Mouse (Mus musculus): Measurements from ENCODE around the gene Ttc22. TPM values are rescaled to one million over a fixed set of nuclear protein-coding genes. Genes with fewer than 3 reads are reported as not detected.

Ttc22 gene
- polyA plus RNA-seq, 1 experiment, result not detected

DNA sequence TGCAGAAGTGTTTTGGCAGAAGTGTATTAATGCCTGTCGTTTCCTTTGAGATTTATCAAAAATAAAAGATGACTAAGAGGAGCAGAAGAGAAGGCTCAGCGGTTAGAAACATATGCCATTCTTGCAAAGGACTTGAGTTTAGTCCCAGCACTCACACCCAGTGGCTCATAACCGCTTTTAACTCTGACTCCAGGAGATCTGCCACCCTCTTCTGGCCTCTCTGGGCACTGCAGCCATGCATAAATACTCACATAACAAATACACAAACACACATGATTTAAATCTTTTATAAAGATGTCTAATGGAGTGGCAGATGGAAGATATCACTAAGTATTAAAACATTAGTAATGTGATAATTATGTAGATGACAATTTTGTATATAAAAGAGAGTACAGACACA lies 26.0 kb upstream of the Ttc22 start:
- Histone ChIP-seq H3K36me3 (ENCODE audit: control insufficient read depth, insufficient read depth) (no peaks in the 10 kb centered on the region), H3ac (ENCODE audit: control insufficient read depth, insufficient read length, low read depth) (no peak overlapping the region), H3K4me3 (ENCODE audit: insufficient read depth, poor library complexity, severe bottlenecking) (no peak overlapping the region), H3K79me2 (ENCODE audit: control insufficient read depth, insufficient read depth) (no peaks in the 10 kb centered on the region), H3K27me3 (ENCODE audit: control insufficient read depth, insufficient read depth, insufficient read length) (no peaks in the 10 kb centered on the region), H3K79me3 (ENCODE audit: low read depth) (no peaks in the 10 kb centered on the region)
- TF ChIP-seq CEBPB (IDR thresholded peaks at IDR 0.05; ENCODE audit: low read depth) (no peak), USF1 (IDR thresholded peaks at IDR 0.05; ENCODE audit: low read depth) (no peak)

DNA sequence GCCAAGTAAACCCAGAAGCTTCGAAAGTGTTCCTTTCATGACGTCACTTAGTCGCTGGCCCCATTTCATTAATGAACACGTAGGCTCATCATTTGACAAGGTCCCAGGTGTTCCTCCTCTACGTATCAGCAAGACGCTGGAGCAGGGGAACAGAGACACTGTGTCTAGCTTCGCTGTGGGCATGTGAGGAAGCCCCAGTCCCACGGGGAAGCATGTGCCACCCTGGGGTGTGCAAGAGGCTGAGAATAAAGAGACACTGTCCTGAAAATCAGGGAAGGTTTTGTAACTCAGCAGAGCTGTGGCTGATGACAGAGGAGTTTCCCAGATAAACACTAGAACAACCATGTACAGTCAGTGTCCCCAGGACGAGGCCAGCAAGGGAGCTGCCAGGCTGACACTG lies 25.2 kb upstream of the Ttc22 start:
- TF ChIP-seq USF1 (IDR thresholded peaks at IDR 0.05; ENCODE audit: low read depth), result no peak
- TF ChIP-seq MYOG (IDR thresholded peaks at IDR 0.05; ENCODE audit: control insufficient read depth, extremely low read depth, insufficient read length), result no peak
- TF ChIP-seq CTCF (IDR thresholded peaks at IDR 0.05; ENCODE audit: control insufficient read depth, insufficient read depth, insufficient read length), result no peak
- no peak for TF ChIP-seq MYOD1 (IDR thresholded peaks at IDR 0.05; ENCODE audit: control insufficient read depth, insufficient read length, low read depth)
- no peak for TF ChIP-seq FOSL1 (IDR thresholded peaks at IDR 0.05; ENCODE audit: insufficient read depth, low read length, poor library complexity, severe bottlenecking)
- no peak for TF ChIP-seq CEBPB (IDR thresholded peaks at IDR 0.05; ENCODE audit: low read depth)
- no peak for TF ChIP-seq MAX (IDR thresholded peaks at IDR 0.05)
- no peaks in the 10 kb centered on the region for H3K36me3 ChIP-seq (ENCODE audit: control insufficient read depth, insufficient read depth)
- H3K27me3 ChIP-seq (ENCODE audit: control insufficient read depth, insufficient read depth, insufficient read length), result no peaks in the 10 kb centered on the region
- H3K4me3 ChIP-seq (ENCODE audit: insufficient read depth, poor library complexity, severe bottlenecking), result no peak overlapping the region
- H3K79me3 ChIP-seq (ENCODE audit: low read depth), result no peaks in the 10 kb centered on the region
- no peak overlapping the region for H3ac ChIP-seq (ENCODE audit: control insufficient read depth, insufficient read length, low read depth)
- no peaks in the 10 kb centered on the region for H3K79me2 ChIP-seq (ENCODE audit: control insufficient read depth, insufficient read depth)

GRCm38 (mm10) chr4:106597741-106598140 lies 24.5 kb upstream of the Ttc22 start:
- no peak overlapping the region for H3K4me3 ChIP-seq (ENCODE audit: insufficient read depth, poor library complexity, severe bottlenecking)
- TF ChIP-seq CEBPB (IDR thresholded peaks at IDR 0.05; ENCODE audit: low read depth) (no peak), USF1 (IDR thresholded peaks at IDR 0.05; ENCODE audit: low read depth) (no peak), FOSL1 (IDR thresholded peaks at IDR 0.05; ENCODE audit: insufficient read depth, low read length, poor library complexity, severe bottlenecking) (no peak), MYOG (IDR thresholded peaks at IDR 0.05; ENCODE audit: control insufficient read depth, extremely low read depth, insufficient read length) (no peak), MAX (IDR thresholded peaks at IDR 0.05) (no peak), MYOD1 (IDR thresholded peaks at IDR 0.05; ENCODE audit: control insufficient read depth, insufficient read length, low read depth) (no peak), CTCF (IDR thresholded peaks at IDR 0.05; ENCODE audit: control insufficient read depth, insufficient read depth, insufficient read length) (no peak)
- H3K27me3 ChIP-seq (ENCODE audit: control insufficient read depth, insufficient read depth, insufficient read length), result no peaks in the 10 kb centered on the region
- no peak overlapping the region for H3ac ChIP-seq (ENCODE audit: control insufficient read depth, insufficient read length, low read depth)
- no peaks in the 10 kb centered on the region for H3K79me3 ChIP-seq (ENCODE audit: low read depth)
- no peaks in the 10 kb centered on the region for H3K79me2 ChIP-seq (ENCODE audit: control insufficient read depth, insufficient read depth)
- H3K36me3 ChIP-seq (ENCODE audit: control insufficient read depth, insufficient read depth), result no peaks in the 10 kb centered on the region

DNA sequence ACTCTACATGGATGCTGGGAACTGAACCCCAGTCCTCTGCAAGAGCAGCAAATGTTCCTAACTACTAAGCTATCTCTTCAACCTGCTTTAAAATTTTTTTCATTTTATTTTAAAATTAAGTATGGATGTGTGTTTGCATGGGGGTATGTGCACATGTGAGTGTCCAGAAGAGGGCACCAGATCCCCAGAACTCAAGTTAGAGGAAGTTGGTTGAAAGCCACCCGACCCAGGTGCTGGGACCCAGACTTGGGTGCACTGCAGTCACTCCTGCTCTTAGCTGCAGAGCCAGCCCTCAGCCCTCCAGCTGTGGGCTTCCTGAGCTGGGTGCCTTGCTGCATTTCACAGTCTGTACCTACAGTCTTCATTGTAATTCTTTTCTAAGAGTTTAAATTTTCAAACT lies 22.8 kb upstream of the Ttc22 start:
- Histone ChIP-seq H3ac (ENCODE audit: control insufficient read depth, insufficient read length, low read depth) (no peak overlapping the region), H3K79me2 (ENCODE audit: control insufficient read depth, insufficient read depth) (no peaks in the 10 kb centered on the region), H3K4me3 (ENCODE audit: insufficient read depth, poor library complexity, severe bottlenecking) (no peak overlapping the region), H3K27me3 (ENCODE audit: control insufficient read depth, insufficient read depth, insufficient read length) (no peaks in the 10 kb centered on the region), H3K36me3 (ENCODE audit: control insufficient read depth, insufficient read depth) (no peaks in the 10 kb centered on the region), H3K79me3 (ENCODE audit: low read depth) (no peaks in the 10 kb centered on the region)
- TF ChIP-seq MYOG (IDR thresholded peaks at IDR 0.05; ENCODE audit: control insufficient read depth, extremely low read depth, insufficient read length), result no peak
- TF ChIP-seq MYOD1 (IDR thresholded peaks at IDR 0.05; ENCODE audit: control insufficient read depth, insufficient read length, low read depth), result no peak
- TF ChIP-seq MAX (IDR thresholded peaks at IDR 0.05), result no peak
- TF ChIP-seq USF1 (IDR thresholded peaks at IDR 0.05; ENCODE audit: low read depth), result no peak
- no peak for TF ChIP-seq CEBPB (IDR thresholded peaks at IDR 0.05; ENCODE audit: low read depth)
- TF ChIP-seq CTCF (IDR thresholded peaks at IDR 0.05; ENCODE audit: control insufficient read depth, insufficient read depth, insufficient read length), result no peak
- TF ChIP-seq FOSL1 (IDR thresholded peaks at IDR 0.05; ENCODE audit: insufficient read depth, low read length, poor library complexity, severe bottlenecking), result no peak

DNA sequence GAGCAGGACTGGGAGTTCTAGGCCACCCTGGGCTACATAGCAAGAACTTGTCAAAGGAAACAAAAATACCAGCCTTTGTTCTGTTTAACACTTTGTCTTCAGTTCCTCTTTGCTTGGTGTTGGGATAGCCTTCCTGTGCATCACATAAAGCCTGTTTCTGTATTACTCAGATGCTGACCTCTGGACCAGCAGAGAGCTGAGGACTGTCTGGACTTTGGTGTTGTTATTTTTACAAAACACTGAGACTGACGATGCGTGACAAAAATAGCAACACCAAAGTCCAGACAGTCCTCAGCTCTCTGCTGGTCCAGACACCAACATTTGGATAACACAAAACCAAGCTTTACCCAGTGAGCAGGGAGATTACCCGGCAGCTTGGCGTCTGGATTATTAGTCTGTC lies 21.5 kb upstream of the Ttc22 start:
- no peaks in the 10 kb centered on the region for H3K79me2 ChIP-seq (ENCODE audit: control insufficient read depth, insufficient read depth)
- no peaks in the 10 kb centered on the region for H3K79me3 ChIP-seq (ENCODE audit: low read depth)
- H3K4me3 ChIP-seq (ENCODE audit: insufficient read depth, poor library complexity, severe bottlenecking), result no peak overlapping the region
- H3K36me3 ChIP-seq (ENCODE audit: control insufficient read depth, insufficient read depth), result no peaks in the 10 kb centered on the region
- TF ChIP-seq CEBPB (IDR thresholded peaks at IDR 0.05; ENCODE audit: low read depth), result no peak
- TF ChIP-seq FOSL1 (IDR thresholded peaks at IDR 0.05; ENCODE audit: insufficient read depth, low read length, poor library complexity, severe bottlenecking), result no peak
- TF ChIP-seq MYOD1 (IDR thresholded peaks at IDR 0.05; ENCODE audit: control insufficient read depth, insufficient read length, low read depth), result no peak
- TF ChIP-seq USF1 (IDR thresholded peaks at IDR 0.05; ENCODE audit: low read depth), result no peak
- no peaks in the 10 kb centered on the region for H3K27me3 ChIP-seq (ENCODE audit: control insufficient read depth, insufficient read depth, insufficient read length)
- H3ac ChIP-seq (ENCODE audit: control insufficient read depth, insufficient read length, low read depth), result no peak overlapping the region

DNA sequence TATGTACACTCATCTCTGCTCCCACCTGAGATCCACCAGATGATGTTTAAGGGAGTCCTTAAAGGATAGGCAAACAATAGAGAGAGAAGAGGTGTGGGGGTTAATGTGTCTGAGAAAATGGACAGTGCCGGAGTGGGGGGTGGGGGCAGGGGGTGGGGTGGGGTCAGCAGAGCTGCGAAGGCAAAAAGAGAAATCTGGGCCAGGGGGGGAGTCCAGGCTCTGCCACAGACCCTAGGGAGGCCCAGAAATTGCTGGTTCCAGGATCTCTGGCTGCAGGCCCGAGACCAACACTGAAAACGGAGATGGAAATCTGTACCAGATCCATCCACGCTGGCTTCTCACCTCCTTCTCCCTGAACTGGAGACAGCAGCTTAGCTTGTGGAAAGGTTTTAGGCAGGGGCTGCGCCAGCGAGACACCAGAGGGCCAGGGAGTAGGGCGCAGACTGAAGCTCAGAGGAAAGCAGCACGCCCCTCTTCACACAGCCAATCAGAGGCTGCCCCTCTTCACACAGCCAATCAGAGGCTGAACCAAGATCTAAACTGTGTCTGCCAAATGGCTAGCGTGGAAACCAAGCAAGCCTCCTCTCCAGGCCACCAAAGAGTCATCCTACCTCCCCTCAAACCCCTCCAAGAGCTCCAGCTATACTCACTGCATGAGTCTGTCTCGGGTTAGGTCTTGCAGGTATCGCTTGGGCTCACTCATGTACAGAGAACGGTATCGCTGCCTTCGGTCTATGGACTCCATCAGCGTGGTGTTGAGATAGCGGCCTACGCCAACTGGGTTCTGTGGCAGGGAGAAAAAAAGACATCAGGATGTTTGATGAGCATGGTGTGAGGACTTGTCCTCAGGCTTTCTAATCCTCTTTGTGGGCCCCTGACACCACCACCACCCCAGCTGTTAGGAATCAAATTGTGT lies 15.3 kb upstream of the Ttc22 start:
- no peak for TF ChIP-seq MYOG (IDR thresholded peaks at IDR 0.05; ENCODE audit: control insufficient read depth, extremely low read depth, insufficient read length)
- TF ChIP-seq FOSL1 (IDR thresholded peaks at IDR 0.05; ENCODE audit: insufficient read depth, low read length, poor library complexity, severe bottlenecking), result no peak
- TF ChIP-seq MYOD1 (IDR thresholded peaks at IDR 0.05; ENCODE audit: control insufficient read depth, insufficient read length, low read depth), result no peak
- TF ChIP-seq CEBPB (IDR thresholded peaks at IDR 0.05; ENCODE audit: low read depth), result no peak
- no peak for TF ChIP-seq CTCF (IDR thresholded peaks at IDR 0.05; ENCODE audit: control insufficient read depth, insufficient read depth, insufficient read length)
- TF ChIP-seq MAX (IDR thresholded peaks at IDR 0.05), result no peak
- no peak for TF ChIP-seq USF1 (IDR thresholded peaks at IDR 0.05; ENCODE audit: low read depth)
- H3K79me2 ChIP-seq (ENCODE audit: control insufficient read depth, insufficient read depth), result no peaks in the 10 kb centered on the region
- no peak overlapping the region for H3ac ChIP-seq (ENCODE audit: control insufficient read depth, insufficient read length, low read depth)
- H3K27me3 ChIP-seq (ENCODE audit: control insufficient read depth, insufficient read depth, insufficient read length), result no peaks in the 10 kb centered on the region
- H3K4me3 ChIP-seq (ENCODE audit: insufficient read depth, poor library complexity, severe bottlenecking), result no peak overlapping the region
- no peaks in the 10 kb centered on the region for H3K79me3 ChIP-seq (ENCODE audit: low read depth)
- no peaks in the 10 kb centered on the region for H3K36me3 ChIP-seq (ENCODE audit: control insufficient read depth, insufficient read depth)

Data from C2C12 (cell line).